Mouse (Mus musculus) mesoderm, embryonic 11.5 days (tissue): ENCODE measurements around the gene Tcl1b5.
"Not testable (repeated sequence)": the region's sequence is repeated elsewhere in the genome, so short reads cannot be mapped to it uniquely, and the experiment has no call there.

ENCODE experiments used
- DNase-seq: peaks from one replicate; pipeline ENCODE4 v3.0.0-alpha.2; 2012; ENCODE audit warnings: low read depth, low spot score

Gene Tcl1b5

DNA sequence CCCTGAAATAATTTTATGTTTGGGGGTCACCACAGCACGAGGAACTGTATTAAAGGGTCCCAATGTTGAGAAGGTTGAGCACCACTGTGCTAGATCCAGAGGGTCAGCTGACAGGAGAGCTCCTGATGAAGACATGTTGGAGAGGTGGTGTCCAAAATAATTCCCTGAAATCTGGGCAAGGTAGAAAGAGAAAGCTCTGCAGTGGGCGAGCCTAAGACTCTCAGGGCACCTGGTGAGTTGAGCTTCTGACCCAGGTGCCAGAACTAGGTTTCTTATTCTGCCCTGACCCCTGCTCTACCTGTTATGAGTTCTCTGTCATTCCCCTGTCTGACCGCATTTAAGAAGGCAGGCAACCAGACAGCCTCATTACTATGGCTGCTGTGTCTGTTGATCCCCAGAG is at the start of gene Tcl1b5:
Gene Tcl1b5 (plus strand): TSS at position 301 of the 400 bp plus-strand sequence.
- not testable (repeated sequence) for DNase-seq

DNA sequence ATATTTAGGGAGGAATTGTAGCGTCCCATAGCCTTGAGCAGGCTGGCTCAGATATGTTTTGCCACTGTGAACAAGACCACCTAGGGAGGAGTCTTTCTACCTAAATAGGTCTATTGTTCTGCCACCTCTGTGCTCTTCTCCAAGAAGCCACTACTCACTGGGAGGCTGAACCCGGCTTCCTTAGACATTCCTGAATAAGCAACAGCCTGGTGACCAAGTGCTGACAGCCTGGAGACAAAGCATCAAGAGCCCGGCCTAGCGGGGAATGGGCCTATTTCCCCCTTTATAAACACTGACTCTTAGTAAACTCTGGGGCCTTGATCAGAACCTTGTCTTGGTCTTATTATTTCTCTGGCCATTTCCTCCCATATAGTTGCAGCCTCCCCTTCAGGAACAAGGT is 49.6 kb upstream of the Tcl1b5 start:
- DNase-seq = no peak

DNA sequence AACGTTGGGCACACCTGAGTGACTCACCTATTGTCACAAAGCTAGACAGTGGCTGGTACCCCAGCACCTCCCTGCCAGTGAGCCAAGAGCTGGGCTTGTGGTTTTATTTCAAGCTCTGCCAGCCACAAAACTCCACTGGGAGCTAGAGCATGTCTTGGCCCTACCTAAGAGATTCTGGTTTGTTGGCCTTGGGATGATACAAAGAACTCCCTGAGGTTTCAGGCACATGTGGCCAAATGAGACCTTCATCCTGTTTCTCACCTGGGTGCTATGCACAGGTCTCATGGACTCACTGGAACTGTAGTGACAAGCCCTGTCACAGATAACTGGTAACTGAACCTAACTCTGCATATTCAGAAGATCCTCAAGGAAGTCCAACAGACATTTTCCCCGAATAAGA is 48.5 kb upstream of the Tcl1b5 start:
- no peak for DNase-seq

DNA sequence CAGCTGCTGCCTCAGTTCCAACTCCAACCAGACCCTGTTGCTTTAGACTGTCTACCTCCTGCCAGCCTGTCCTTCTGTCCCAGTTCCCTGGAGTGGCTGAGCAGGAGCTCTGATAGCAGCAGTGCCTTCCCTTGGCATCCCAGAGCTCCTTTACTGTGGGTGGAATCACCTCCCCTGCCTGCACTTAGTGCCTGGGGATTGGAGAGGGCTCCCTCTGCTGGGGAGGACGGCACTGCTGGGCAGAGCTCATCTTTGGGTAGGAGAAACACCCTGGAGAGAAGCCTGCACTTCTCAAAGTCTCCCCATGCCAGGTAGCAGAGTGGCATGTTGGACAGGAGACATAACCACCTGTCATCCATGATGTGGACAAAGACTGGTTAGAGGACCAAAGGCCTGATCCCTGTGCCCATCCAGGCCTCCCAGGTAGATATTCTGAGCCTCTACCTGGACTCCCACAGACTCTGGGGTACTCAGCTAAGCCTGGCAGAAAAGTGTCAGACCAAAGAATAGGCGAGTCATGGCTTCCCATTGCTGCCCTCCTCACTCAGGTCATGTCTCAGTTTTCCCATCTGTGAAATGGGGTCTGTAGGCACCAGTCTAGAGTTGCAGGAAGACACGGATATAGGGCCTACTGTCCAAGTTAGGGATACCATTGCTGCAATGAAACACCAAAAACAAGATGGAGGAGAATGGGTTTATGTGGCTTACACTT is 46.5 kb upstream of the Tcl1b5 start:
- DNase-seq = not testable (repeated sequence)

DNA sequence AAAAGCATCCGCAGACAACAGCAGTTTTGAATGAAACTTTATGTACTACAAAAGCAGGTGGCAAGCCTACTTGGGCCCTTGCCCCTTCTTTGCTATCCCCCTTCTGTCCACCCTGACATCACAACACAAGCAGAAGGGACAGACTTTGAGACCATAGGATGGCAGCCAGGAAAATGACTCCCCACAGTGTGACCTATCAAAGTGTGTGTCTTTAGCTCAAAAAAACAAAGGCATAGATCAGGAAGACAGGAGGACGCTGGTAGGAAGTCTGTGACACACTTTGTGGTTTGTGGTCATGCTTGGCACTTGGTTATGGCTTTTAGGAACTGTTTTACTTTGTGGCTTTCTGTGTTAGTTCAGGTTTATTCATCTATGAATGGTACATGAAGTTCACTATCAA is 42.0 kb upstream of the Tcl1b5 start:
- DNase-seq = not testable (repeated sequence)

DNA sequence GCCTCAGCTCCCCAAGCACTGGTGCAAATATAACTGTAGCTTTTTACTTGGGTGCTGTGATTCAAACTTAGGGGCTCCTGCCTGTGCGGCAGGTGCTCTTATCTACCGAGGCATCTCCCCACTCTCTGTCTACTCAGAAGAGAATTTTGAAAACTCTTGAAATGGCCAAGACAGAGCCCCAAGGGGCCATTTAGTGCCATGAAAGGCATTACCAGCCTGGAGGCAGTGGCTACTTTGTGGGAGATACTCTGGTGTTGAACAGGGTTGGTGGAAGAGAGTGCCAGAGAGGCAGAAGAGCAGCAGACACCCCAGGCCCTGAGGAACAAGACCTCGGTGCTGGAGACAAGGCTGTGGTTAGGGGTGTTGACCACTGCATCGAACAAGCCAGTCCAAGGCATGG is 41.3 kb upstream of the Tcl1b5 start:
- DNase-seq = not testable (repeated sequence)

DNA sequence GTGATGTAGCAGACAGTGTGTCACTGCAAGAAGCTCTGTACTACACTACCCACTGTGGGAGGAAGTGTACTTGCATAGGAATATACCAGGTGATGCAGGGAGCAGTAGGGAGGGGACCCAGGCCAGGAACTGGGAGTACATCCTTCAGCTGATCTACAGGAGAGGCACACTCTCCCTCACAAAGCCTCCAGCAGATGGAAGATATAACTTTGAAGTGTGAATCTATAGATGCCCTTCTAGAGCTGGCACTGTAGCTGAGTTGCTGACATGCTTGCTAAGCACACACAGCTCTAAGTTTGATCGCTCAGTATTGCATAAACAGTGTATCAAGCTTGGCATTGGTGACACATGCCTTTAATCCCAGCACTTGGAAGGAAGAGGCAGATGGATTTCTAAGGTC is 38.4 kb upstream of the Tcl1b5 start:
- DNase-seq = not testable (repeated sequence)

DNA sequence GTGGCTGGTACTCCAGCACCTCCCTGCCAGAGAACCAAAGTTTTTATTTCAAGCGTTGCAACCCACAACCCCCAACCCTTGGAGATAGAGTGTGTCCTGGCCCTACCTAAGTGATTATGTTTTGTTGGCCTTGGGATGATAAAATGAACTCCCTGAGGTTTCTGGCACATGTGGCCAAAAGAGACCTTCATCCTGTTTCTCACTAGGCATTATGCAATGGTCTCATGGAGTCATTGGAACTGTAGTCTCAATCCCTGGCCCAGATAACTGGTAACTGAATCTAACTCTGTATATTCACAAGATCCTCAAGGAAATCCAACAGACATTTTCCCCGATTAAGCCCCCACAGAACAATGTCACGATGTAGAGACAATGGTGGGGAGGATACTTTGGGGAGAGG is 33.0 kb upstream of the Tcl1b5 start:
- no peak for DNase-seq

DNA sequence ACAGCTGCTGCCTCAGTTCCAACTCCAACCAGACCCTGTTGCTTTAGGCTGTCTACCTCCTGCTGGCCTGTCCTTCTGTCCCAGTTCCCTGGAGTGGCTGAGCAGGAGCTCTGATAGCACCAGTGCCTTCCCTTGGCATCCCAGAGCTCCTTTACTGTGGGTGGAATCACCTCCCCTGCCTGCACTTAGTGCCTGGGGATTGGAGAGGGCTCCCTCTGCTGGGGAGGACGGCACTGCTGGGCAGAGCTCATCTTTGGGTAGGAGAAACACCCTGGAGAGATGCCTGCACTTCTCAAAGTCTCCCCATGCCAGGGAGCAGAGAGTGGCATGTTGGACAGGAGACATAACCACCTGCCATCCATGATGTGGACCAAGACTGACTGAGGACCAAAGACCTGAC is 31.2 kb upstream of the Tcl1b5 start:
- DNase-seq = not testable (repeated sequence)

DNA sequence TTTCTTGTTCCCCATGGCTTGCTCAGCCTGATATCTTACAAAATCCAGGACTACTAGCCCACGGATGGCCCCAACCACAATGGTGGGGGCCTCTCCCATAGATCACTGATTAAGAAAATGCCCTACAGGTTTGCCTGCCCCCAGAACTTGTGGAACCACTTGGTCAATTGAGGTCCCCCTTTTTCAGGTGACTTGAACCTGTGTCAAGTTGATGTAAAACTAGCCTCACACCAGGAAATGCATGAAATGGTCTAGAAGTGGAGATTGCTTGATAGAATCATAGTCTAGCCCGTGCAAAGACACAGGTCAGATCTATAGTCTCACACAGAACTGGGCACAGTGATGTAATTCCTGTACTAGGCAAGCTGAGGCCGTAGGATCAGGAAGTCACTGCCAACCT is 30.4 kb upstream of the Tcl1b5 start, which contains the start of gene Tcl1b2:
Gene Tcl1b2 (plus strand): TSS at position 301 of the 400 bp plus-strand sequence.
- DNase-seq = no peak

DNA sequence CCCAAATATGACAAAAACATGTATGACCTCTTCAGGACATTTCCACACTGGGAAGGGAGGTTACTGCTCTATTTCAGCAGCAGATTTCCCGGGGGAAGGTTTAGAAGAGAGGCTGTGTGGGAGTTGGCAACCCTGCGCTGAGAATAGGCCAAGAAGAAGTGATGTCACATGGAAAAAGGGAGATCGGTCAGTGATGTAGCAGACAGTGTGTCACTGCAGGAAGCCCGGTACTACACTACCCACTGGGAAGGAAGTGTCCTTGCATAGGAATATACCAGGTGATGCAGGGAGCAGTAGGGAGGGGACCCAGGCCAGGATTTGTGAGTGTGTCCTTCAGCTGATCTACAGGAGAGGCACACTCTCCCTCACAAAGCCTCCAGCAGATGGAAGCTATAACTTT is 20.9 kb upstream of the Tcl1b5 start:
- DNase-seq = not testable (repeated sequence)

DNA sequence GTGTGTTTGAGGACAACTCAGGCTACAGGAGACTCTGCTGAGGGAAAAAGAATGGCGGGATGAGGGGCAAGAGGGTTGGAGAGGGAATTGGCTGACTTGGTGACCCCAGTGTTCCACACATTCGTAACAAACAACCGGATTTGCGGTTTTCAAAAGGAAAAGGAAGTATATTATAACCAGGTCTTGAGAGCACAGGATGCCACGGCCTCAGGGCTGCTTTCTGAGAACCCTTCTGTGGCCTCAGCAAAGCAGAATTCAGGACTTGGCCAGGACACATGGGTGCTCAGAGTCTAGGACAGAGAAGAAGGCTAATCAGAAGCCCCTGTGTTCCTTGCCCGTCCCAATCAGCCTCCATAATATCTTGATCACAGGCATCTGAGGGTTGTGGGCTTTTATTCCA is 17.3 kb upstream of the Tcl1b5 start:
- no peak for DNase-seq

DNA sequence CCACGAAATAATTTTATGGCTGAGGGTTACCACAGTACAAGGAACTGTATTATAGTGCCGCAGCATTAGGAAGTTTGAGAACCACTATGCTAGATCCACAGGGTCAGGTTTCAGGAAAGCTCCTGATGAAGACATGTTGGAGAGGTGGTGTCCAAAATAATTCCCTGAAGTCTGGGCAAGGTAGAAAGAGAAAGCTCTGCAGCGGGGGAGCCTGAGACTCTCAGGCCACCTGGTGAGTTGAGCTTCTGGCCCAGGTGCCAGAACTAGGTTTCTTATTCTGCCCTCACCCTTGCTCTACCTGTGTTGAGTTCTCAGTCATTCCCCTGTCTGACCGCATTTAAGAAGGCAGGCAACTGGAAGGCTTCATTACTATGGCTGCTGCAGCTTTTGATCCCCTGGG is 16.8 kb upstream of the Tcl1b5 start, which contains the start of gene Tcl1b1:
Gene Tcl1b1 (plus strand): TSS at position 301 of the 400 bp plus-strand sequence.
- no peak for DNase-seq

DNA sequence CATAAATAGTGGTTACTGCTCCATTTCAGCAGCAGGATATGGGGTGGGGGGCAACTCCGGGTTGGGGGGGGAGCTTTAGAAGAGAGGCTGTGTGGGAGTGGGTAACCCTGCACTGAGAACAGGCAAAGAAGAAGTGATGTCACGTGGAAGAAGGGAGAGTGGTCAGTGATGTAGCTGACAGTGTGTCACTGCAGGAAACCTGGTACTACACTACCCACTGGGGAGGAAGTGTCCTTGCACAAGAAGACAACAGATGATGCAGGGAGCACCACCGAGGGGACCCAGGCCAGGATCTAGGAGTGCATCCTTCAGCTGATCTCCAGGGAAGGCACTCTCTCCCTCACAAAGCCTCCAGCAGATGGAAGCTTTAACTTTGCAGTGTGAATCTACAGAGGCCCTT is 9.4 kb upstream of the Tcl1b5 start:
- no peak for DNase-seq

DNA sequence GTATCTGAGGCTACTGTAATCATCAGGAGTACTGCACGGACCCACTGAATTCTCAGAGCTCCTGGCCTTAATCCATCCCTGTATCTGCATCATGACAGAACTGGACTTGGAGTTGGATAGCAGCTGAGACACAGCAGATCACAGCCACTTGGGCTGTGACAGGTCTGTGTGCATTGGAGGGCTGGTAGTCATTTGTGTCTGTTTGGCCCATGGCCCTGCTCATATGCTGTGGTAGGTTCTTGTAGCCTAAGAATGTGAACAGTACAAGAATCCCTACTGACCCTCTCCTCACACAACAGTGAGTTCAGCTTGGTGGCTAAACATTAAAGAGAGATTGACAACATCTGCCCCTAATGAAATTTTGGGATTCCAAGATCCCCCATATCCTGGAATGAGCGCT is 2.8 kb upstream of the Tcl1b5 start:
- no peak for DNase-seq

DNA sequence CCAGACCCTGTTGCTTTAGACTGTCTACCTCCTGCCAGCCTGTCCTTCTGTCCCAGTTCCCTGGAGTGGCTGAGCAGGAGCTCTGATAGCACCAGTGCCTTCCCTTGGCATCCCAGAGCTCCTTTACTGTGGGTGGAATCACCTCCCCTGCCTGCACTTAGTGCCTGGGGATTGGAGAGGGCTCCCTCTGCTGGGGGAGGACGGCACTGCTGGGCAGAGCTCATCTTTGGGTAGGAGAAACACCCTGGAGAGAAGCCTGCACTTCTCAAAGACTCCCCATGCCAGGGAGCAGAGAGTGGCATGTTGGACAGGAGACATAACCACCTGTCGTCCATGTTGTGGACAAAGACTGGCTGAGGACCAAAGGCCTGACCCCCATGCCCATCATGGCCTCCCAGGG is 1.8 kb upstream of the Tcl1b5 start:
- not testable (repeated sequence) for DNase-seq

DNA sequence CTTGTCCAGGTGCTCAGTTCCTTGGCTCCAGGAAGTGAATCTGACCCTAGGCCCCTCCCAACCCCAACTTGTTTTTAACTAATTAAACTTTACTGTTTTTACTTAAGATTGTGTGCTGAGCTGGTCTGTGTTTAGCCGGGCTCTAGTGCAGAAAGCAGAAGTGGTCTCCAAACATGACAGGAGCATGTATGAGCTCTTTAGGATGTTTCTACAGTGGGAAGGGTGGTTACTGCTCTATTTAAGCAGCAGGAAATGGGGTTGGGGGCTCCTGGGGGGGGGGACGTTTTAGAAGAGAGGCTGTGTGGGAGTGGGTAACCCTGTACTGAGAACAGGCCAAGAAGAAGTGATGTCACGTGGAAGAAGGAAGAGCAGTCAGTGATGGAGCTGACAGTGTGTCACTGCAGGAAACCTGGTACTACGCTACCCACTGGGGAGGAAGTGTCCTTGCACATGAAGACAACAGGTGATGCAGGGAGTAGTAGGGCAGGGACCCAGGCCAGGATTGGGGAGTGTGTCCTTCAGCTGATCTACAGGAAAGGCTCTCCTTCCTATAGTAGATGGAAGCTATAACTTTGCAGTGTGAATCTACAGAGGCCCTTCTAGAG is 5.0 kb downstream of the Tcl1b5 start:
- not testable (repeated sequence) for DNase-seq

DNA sequence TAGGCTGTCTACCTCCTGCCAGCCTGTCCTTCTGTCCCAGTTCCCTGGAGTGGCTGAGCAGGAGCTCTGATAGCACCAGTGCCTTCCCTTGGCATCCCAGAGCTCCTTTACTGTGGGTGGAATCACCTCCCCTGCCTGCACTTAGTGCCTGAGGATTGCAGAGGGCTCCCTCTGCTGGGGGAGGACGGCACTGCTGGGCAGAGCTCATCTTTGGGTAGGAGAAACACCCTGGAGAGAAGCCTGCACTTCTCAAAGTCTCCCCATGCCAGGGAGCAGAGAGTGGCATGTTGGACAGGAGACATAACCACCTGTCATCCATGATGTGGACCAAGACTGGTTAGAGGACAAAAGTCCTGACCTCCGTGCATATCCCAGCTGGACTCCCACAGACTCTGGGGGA is 12.8 kb downstream of the Tcl1b5 start:
- DNase-seq = not testable (repeated sequence)

DNA sequence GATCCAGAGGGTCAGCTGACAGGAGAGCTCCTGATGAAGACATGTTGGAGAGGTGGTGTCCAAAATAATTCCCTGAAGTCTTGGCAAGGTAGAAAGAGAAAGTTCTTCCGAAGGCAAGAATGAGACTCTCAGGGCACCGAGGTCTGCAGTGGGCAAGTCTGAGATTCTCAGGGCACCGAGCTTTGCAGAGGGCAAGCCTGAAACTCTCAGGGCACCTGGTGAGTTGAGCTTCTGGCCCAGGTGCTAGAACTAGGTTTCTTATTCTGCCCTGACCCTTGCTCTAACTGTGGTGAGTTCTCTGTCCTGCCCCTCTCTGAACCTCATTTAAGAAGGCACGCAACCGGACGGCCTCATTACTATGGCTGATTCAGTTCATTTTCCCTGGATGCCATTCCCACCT is 14.6 kb downstream of the Tcl1b5 start, which contains the start of gene Tcl1b3:
Gene Tcl1b3 (plus strand): TSS at position 301 of the 400 bp plus-strand sequence.
- DNase-seq = not testable (repeated sequence)

DNA sequence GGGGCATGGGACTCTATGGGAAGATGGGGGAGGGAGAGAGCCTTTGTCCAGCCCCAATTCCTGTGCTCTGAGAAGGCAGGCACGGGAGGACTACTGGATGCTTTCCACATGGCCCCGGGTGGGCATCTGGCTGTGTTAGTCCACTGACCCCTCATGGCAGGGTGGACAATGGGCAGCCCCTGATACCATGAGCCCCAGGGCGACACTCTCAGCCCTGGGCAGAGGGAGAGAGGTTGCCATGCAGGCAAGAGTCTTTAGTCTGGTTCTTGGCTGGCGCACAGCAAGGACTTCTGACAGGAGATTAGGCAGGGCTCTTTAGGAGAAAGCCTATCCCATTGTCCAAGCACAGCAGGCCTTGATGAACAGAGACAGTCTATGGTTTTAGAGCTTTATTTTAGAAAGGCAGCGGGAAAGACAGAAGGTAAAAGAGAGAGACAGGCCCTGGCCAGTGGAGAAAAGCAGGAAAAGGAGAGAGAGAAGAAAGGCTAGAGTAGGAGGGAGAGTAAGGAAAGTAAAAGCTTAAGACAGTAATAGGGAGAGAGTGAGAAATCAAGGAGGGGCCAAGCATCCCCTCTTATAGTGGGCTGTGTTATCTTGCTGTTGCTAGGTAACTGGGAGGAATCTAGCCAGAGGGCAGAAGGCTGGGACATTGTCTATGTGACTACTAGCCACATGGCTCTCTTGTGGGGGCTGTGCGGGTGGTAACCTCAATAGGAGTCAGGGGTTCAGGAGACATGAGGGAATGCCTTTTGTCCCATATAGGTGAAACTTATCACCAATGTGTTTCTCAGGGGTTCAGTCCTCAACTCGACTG is 23.7 kb downstream of the Tcl1b5 start:
- DNase-seq = not testable (repeated sequence)

DNA sequence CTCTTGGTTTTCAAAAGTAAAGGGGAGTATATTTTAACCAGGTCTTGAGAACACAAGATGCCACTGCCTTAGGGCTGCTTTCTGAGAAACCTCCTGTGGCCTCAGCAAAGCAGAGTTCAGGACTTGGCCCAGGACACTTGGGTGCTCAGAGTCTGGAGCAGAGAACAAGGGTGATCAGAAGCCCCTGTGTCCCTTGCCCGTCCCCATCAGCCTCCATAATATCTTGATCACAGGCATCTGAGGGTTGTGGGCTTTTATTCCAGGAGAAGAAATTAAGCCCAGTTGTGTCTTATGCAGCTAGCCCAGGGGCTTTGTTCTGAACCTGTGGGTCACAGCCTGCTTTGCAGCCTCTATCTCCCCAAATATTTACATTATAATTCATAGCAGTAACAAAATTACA is 25.5 kb downstream of the Tcl1b5 start, which contains the start of gene Tcl1b4:
Gene Tcl1b4 (plus strand): TSS at position 301 of the 400 bp plus-strand sequence.
- DNase-seq = not testable (repeated sequence)

DNA sequence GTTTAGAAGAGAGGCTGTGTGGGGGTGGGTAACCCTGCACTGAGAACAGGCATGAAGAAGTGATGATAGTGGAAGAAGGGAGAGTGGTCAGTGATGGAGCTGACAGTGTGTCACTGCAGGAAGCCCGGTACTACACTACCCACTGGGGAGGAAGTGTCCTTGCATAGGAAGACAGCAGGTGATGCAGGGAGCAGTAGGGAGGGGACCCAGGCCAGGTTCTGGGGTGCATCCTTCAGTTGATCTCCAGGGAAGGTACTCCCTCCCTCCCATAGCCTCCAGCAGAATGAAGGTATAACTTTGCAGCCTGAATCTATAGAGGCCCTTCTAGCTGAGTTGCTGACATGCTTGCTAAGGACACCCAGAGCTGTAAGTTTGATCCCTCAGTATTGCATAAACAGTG is 30.9 kb downstream of the Tcl1b5 start:
- no peak for DNase-seq
